ENCODE assay signal across 9 mouse cellular contexts in the genomic region with DNA sequence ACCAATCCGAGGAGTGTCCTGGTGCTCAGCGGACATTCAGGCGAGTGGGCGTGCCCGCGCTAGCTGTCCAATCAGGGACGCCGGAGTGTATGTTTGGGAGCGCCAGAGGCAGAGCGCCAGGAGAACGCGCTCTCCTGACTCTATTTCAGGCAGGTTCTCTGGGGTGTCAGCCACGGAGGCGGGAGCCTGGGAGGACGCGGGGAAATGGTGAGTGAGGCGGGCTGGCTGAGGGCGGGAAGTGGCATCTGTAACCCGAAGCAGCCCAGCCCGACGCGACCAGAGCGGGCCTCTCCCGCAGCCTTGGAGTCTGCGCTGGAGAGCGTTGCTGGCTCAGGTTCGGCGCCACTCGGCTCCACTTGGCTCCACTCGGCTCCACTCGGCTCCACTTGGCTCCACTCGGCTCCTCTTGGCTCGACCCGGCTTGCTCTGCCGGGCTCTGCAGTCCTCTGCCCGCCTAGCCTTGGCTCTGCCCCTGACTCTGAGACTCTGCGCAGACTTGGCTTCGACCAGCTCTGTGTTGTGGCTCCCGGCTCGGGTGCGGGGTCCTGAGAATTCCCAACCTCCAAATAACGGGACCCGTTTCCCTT. TPM values are rescaled to one million over a fixed set of nuclear protein-coding genes. Genes with fewer than 3 reads are reported as not detected.
DNase-seq lines count a peak whose midpoint lies in the region; ATAC-seq and TF ChIP-seq lines count a peak whose summit lies in the region.
"Had no signal": no experiment of that assay in that cellular context is flagged by ENCODE, and none has a peak within 500 bp of the region (broad histone marks: within the 10 kb centered on the region; RNA-seq: fewer than 3 reads in every experiment).

A gene (plus strand): TSS at position 66 of the 587 bp plus-strand sequence.

- H3K27me3 ChIP-seq in heart, adult 2 months (ENCODE audit: control insufficient read depth, insufficient read depth, low read length) = no peaks in the 10 kb centered on the region
- H3K27me3 ChIP-seq in liver, embryonic 12.5 days (replicated peaks) = peaks cover 27% of the 10 kb centered on the region
- peaks cover 10% of the 10 kb centered on the region for H3K27me3 ChIP-seq in neural tube, embryonic 13.5 days

- peaks cover 10% of the 10 kb centered on the region; the same call in 1 of the 2 replicates for H3K9me3 ChIP-seq in liver, embryonic 12.5 days (replicated peaks)
- no peaks in the 10 kb centered on the region for H3K9me3 ChIP-seq in neural tube, embryonic 13.5 days

- ATAC-seq in liver, embryonic 12.5 days = no peak
- ATAC-seq in neural tube, embryonic 13.5 days (ENCODE audit: low read depth) = peak; percentile 84

- 12% methylated on average over 43 of the region's 43 CpGs for WGBS in heart, adult 2 months
- WGBS in liver, embryonic 12.5 days (ENCODE audit: insufficient replicate concordance) = 16% methylated on average over 37 of the region's 43 CpGs
- WGBS in neural tube, embryonic 13.5 days = 12% methylated on average over 43 of the region's 43 CpGs

- H3K36me3 ChIP-seq in heart, adult 2 months (ENCODE audit: control insufficient read depth, insufficient read depth, low read length) = no peaks in the 10 kb centered on the region
- no peaks in the 10 kb centered on the region for H3K36me3 ChIP-seq in liver, embryonic 12.5 days
- H3K36me3 ChIP-seq in neural tube, embryonic 13.5 days = no peaks in the 10 kb centered on the region

- intact Hi-C loops in heart, adult 2 months (cut with DNase I) = no loop called here

- no peak for TF ChIP-seq POLR2A in heart, adult 2 months (IDR thresholded peaks at IDR 0.05; ENCODE audit: insufficient read depth, low read depth, low read length)

- no peaks in the 10 kb centered on the region for H3K4me1 ChIP-seq in heart, adult 2 months (ENCODE audit: control insufficient read depth, insufficient read depth, low read length)
- no peaks in the 10 kb centered on the region for H3K4me1 ChIP-seq in liver, embryonic 12.5 days
- no peaks in the 10 kb centered on the region; the same call in 1 of the 2 replicates for H3K4me1 ChIP-seq in neural tube, embryonic 13.5 days (replicated peaks)

- no peak for TF ChIP-seq EP300 in heart, adult 2 months (IDR thresholded peaks at IDR 0.05; ENCODE audit: insufficient read depth, low read depth, low read length)

- H3K9ac ChIP-seq in heart, adult 2 months (ENCODE audit: low read depth, low read length) = no peak within 1 kb of the TSS
- H3K9ac ChIP-seq in liver, embryonic 12.5 days = no peak within 1 kb of the TSS
- H3K9ac ChIP-seq in neural tube, embryonic 13.5 days = peak within 1 kb of the TSS; percentile 64

- no peak within 1 kb of the TSS for H3K27ac ChIP-seq in layer of hippocampus, adult 2 months
- no peak within 1 kb of the TSS for H3K27ac ChIP-seq in heart, adult 2 months
- no peak within 1 kb of the TSS for H3K27ac ChIP-seq in liver, embryonic 12.5 days
- no peak within 1 kb of the TSS for H3K27ac ChIP-seq in neural tube, embryonic 13.5 days (replicated peaks)

- peak in 1 of 2 experiments; percentile 11 for DNase-seq in layer of hippocampus, adult 2 months (ENCODE audit: low spot score in 2 of 2)
- no peak for DNase-seq in layer of hippocampus, adult 8-10 months (ENCODE audit: low spot score in 2 of 2)
- DNase-seq in embryo, embryonic 11 days = peak; percentile 73
- peak; percentile 33 to 42 for DNase-seq in heart, adult 2 months
- peak; percentile 20 for DNase-seq in kidney, adult 18-20 months
- peak; percentile 41 for DNase-seq in urinary bladder, postnatal 25 days (ENCODE audit: low spot score)

- H3K79me2 ChIP-seq in heart, adult 2 months (replicated peaks; ENCODE audit: control insufficient read depth, insufficient read depth, low read length) = no peaks in the 10 kb centered on the region

- peak within 1 kb of the TSS; percentile 48 for H3K4me3 ChIP-seq in layer of hippocampus, adult 2 months
- no peak within 1 kb of the TSS for H3K4me3 ChIP-seq in heart, adult 2 months
- peak within 1 kb of the TSS; percentile 31 for H3K4me3 ChIP-seq in liver, embryonic 12.5 days
- H3K4me3 ChIP-seq in neural tube, embryonic 13.5 days = peak within 1 kb of the TSS; percentile 42

- no peak for TF ChIP-seq CTCF in layer of hippocampus, adult 2 months (conservative IDR thresholded peaks at IDR 0.05)
- no peak for TF ChIP-seq CTCF in heart, adult 2 months (IDR thresholded peaks at IDR 0.05)

- H3K4me2 ChIP-seq in liver, embryonic 12.5 days = peak within 1 kb of the TSS; percentile 55
- H3K4me2 ChIP-seq in neural tube, embryonic 13.5 days = peak within 1 kb of the TSS; percentile 69

RNA-seq across cellular contexts. Expression of the gene that starts here (rescaled TPM):
- total RNA-seq in layer of hippocampus, adult 2 months (2021) = under 1 TPM in 1 of 2 experiments, not detected in 1; 0.42 TPM
- total RNA-seq in layer of hippocampus, adult 8-10 months (2022) = under 1 TPM in 3 of 4 experiments, not detected in 1; 0.11 to 0.31 (median 0.12) TPM
- under 1 TPM; 0.09 to 0.10 TPM for total RNA-seq in heart, adult 2 months (2021)
- polyA plus RNA-seq in heart, adult 2 months (2012; rRNA removed) = not detected in 2 replicates
- polyA plus RNA-seq in liver, embryonic 12.5 days (2016; fragmentation: Nextera tagmentation; extraction: Ambion mirVana) = 0.07 and 0.14 TPM in 2 replicates
- 0.12 and 0.31 TPM in 2 replicates for polyA plus RNA-seq in neural tube, embryonic 13.5 days (2015; fragmentation: Nextera tagmentation; extraction: Ambion mirVana)
- polyA plus RNA-seq: C2C12 had no signal

Comparison
In these comparisons a context has a peak if more than half of its experiments do, and no peak if none do; other contexts are left out.
1. Peak in DNase-seq in heart, adult 2 months; RNA of the gene not detected or under 1 TPM.
2. Peak in ATAC-seq, H3K4me3 ChIP-seq, H3K9ac ChIP-seq and H3K4me2 ChIP-seq in neural tube, embryonic 13.5 days; RNA of the gene not detected or under 1 TPM.
3. DNase-seq: peak in embryo, embryonic 11 days (single experiment), kidney, adult 18-20 months (single experiment) and urinary bladder, postnatal 25 days (single experiment); none in layer of hippocampus, adult 8-10 months (0 of 2).